Mouse (Mus musculus): Measurements from ENCODE around the gene Adcy2. TPM values are rescaled to one million over a fixed set of nuclear protein-coding genes. Genes with fewer than 3 reads are reported as not detected.

The Adcy2 gene
- polyA plus RNA-seq, 1 experiment = 13.1 TPM

GRCm38 (mm10) chr13:68583961-68584360 is 415.4 kb downstream of the Adcy2 start:
- Histone ChIP-seq H3K4me1 (ENCODE audit: control insufficient read depth, insufficient read depth, low read length) (no peaks in the 10 kb centered on the region), H3K4me3 (ENCODE audit: insufficient read depth, low read length) (no peak overlapping the region), H3K27ac (ENCODE audit: insufficient read depth, low read length) (no peak overlapping the region)
- TF ChIP-seq POLR2A (IDR thresholded peaks at IDR 0.05; ENCODE audit: low read depth, low read length) (no peak), CTCF (IDR thresholded peaks at IDR 0.05; ENCODE audit: borderline replicate concordance, insufficient read depth, low read length) (no peak)

DNA sequence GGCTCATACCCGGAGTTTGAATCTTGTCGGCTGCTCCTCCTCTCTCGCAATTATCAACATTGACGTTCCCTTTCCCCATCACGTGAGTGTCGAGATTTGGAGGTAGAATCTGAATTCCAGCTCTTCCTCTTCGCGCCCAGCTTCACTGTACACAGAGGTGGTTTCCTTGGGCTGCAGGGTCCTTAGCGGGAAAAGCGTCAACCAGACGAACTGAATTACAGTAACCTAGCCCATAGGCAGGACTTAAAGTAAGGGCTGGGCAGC is 416.9 kb downstream of the Adcy2 start:
- Histone ChIP-seq H3K4me1 (ENCODE audit: control insufficient read depth, insufficient read depth, low read length) (no peaks in the 10 kb centered on the region), H3K27ac (ENCODE audit: insufficient read depth, low read length) (peak overlapping the region; percentile 24), H3K4me3 (ENCODE audit: insufficient read depth, low read length) (peak overlapping the region; percentile 90)
- no peak for TF ChIP-seq CTCF (IDR thresholded peaks at IDR 0.05; ENCODE audit: borderline replicate concordance, insufficient read depth, low read length)
- TF ChIP-seq POLR2A (IDR thresholded peaks at IDR 0.05; ENCODE audit: low read depth, low read length) = no peak

DNA sequence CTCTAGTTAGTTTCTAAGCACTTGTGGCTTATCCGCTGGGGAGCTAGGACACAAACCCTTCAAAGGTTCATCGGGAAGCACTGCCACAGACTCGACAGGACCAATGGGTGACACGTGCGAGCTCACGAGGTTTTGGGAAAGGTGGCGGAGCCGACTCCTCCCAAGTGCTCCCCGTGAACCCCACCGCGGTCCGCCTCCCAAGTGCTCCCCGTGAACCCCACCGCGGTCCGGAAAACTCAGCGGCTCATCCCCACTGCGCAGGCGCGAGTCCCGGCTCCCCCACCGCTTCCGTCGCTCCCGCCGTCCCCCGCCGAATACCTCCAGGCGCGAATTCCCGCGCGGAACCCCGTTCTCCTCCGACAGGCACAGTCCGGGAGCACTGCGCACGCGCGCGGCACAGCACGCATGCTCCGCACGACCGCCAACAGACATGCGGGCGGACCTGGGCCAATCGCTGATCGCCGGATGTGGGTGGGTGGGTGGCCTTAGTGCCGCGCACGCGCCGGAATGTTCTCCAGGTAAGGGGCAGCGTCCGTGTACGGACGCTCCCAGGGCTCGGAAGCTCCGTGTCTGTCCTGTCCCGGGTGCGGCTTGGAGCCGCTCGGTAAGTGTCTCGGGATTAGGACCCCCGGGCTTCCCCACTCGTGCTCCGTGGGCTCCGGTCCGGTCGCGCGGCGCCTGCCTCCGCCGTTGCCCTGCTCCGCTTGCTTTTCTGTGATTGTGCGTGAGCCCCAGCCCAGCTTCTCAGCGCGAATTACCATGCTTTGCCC is 417.4 kb downstream of the Adcy2 start, which contains the start of the genes Mtrr and Fastkd3:
Gene Mtrr (minus strand): TSS at position 403 of the 770 bp plus-strand sequence.
Gene Fastkd3 (plus strand): TSS at position 488 of the 770 bp plus-strand sequence.
- no peaks in the 10 kb centered on the region for H3K4me1 ChIP-seq (ENCODE audit: control insufficient read depth, insufficient read depth, low read length)
- no peak for TF ChIP-seq CTCF (IDR thresholded peaks at IDR 0.05; ENCODE audit: borderline replicate concordance, insufficient read depth, low read length)
- peak; percentile 86 for TF ChIP-seq POLR2A (IDR thresholded peaks at IDR 0.05; ENCODE audit: low read depth, low read length)
- H3K4me3 ChIP-seq (ENCODE audit: insufficient read depth, low read length) = peak within 1 kb of the TSS; percentile 90
- H3K27ac ChIP-seq (ENCODE audit: insufficient read depth, low read length) = peak within 1 kb of the TSS; percentile 26

DNA sequence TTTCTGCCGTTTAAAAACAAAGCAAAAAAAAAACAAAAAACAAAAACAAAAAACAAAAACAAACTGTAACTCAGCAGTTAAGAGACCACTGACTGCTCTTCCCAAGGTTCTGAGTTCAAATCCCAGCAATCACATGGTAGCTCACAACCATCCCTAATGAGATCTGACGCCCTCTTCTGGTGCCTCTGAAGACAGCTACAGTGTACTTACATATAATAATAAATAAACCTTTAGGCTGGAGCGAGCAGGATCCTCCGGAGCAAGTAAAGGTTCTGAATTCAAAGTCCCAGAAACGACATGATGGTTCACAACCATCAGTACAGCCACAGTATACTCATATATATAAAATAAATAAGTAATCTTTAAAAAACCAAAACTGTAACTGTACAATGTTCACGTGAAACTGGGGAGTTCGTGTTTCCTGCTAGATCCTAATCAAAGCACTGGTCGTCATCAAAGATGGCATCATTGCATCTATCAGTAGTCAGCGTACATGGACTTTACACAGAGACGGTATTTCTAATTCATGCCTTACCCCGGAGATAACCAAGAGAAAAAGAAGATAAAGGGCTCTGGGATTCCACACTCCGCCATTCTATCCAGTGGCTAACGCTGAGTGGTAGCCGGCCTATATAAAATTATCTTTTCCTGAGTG is 418.1 kb downstream of the Adcy2 start:
- no peak for TF ChIP-seq POLR2A (IDR thresholded peaks at IDR 0.05; ENCODE audit: low read depth, low read length)
- H3K4me3 ChIP-seq (ENCODE audit: insufficient read depth, low read length) = peak overlapping the region; percentile 72
- H3K27ac ChIP-seq (ENCODE audit: insufficient read depth, low read length) = peak overlapping the region; percentile 26
- H3K4me1 ChIP-seq (ENCODE audit: control insufficient read depth, insufficient read depth, low read length) = no peaks in the 10 kb centered on the region

GRCm38 (mm10) chr13:68577945-68578344 is 421.4 kb downstream of the Adcy2 start:
- Histone ChIP-seq H3K4me3 (ENCODE audit: insufficient read depth, low read length) (no peak overlapping the region), H3K4me1 (ENCODE audit: control insufficient read depth, insufficient read depth, low read length) (peaks cover 4% of the 10 kb centered on the region; the same call in 1 of the 2 replicates), H3K27ac (ENCODE audit: insufficient read depth, low read length) (no peak overlapping the region)
- TF ChIP-seq POLR2A (IDR thresholded peaks at IDR 0.05; ENCODE audit: low read depth, low read length) (no peak), CTCF (IDR thresholded peaks at IDR 0.05; ENCODE audit: borderline replicate concordance, insufficient read depth, low read length) (no peak)

DNA sequence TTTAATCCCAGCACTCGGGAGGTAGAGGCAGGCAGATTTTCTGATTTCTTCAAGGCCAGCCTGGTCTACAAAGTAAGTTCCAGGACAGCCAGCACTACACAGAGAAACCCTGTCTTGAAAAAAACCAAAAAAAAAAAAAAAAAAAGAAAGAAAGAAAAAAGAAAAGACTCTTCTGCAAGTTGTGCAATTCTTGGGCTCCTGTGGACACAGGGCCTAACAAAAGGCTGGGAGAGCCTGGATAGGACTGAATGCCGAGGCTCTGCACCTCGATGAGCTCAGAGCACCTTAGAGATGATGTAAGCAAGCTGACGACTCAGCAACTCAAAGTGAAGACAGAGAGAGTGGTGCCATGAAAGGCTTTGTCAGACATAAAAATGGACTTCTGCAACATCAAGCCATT is 424.9 kb downstream of the Adcy2 start:
- TF ChIP-seq POLR2A (IDR thresholded peaks at IDR 0.05; ENCODE audit: low read depth, low read length) (no peak), CTCF (IDR thresholded peaks at IDR 0.05; ENCODE audit: borderline replicate concordance, insufficient read depth, low read length) (no peak)
- Histone ChIP-seq H3K4me3 (ENCODE audit: insufficient read depth, low read length) (no peak overlapping the region), H3K4me1 (ENCODE audit: control insufficient read depth, insufficient read depth, low read length) (peaks cover 4% of the 10 kb centered on the region; the same call in 1 of the 2 replicates), H3K27ac (ENCODE audit: insufficient read depth, low read length) (no peak overlapping the region)

- peaks cover 4% of the 10 kb centered on the region; the same call in 1 of the 2 replicates for H3K4me1 ChIP-seq (ENCODE audit: control insufficient read depth, insufficient read depth, low read length)
- no peak for TF ChIP-seq CTCF (IDR thresholded peaks at IDR 0.05; ENCODE audit: borderline replicate concordance, insufficient read depth, low read length)
- TF ChIP-seq POLR2A (IDR thresholded peaks at IDR 0.05; ENCODE audit: low read depth, low read length) = no peak
- H3K4me3 ChIP-seq (ENCODE audit: insufficient read depth, low read length) = no peak overlapping the region
- peak overlapping the region; percentile 56 for H3K27ac ChIP-seq (ENCODE audit: insufficient read depth, low read length)
Measured at GRCm38 (mm10) chr13:68572966-68573913, 426.1 kb downstream of the Adcy2 start.

DNA sequence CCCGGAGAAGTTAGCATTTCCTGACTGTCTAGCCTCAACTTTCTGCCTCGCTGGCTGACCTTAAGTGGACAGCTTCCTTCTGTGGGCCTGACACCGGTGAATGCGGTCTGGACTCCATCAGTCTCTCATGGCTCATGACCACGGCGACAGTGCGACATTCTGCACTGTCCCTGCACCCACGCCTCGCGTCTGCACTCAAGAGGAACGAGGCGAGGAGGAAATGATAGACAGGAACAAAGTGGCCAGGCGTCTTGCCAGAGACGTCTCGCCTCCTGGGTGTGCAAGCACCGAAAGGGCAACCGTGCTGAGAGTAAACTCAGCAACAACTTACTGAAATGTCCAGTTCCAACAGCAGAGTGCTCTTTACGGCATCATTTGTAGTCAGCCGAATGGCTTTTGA is 427.1 kb downstream of the Adcy2 start:
- H3K27ac ChIP-seq (ENCODE audit: insufficient read depth, low read length) = 0 out of 2 replicates have a peak overlapping the region, but pooled peaks have one; percentile 34
- H3K4me1 ChIP-seq (ENCODE audit: control insufficient read depth, insufficient read depth, low read length) = peaks cover 4% of the 10 kb centered on the region; the same call in 1 of the 2 replicates
- H3K4me3 ChIP-seq (ENCODE audit: insufficient read depth, low read length) = no peak overlapping the region
- TF ChIP-seq CTCF (IDR thresholded peaks at IDR 0.05; ENCODE audit: borderline replicate concordance, insufficient read depth, low read length) (no peak), POLR2A (IDR thresholded peaks at IDR 0.05; ENCODE audit: low read depth, low read length) (no peak)
